Mouse (Mus musculus): ENCODE data around the gene Lingo2. TPM values are rescaled to one million over a fixed set of nuclear protein-coding genes. Genes with fewer than 3 reads are reported as not detected.
A peak's percentile ranks its signal among the peaks of the same experiment; 100 is the strongest.

Gene Lingo2
- polyA plus RNA-seq, 1 experiment from 2014 or later: 16.7 TPM

DNA sequence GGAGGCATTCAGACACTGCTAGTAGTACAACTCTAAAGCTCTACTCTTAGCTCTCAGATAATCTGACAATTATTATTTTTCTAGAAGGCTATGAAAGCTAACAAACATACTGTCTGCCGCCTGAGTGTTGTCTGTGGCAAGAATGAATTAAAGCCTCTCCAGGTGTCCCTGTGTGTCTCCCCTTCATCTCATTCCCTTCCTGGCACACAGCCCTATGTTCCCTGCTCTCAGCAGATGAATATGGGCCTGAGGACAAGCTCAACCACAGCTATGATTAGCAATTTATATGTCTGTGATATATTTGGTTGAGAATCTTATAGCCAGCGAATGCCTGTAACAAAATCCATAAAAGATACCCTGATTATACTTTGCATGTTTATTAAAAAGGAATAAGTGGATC is 220.9 kb downstream of the Lingo2 start:
- WGBS: 70% methylated on average over 2 of the region's 2 CpGs
- H3K9me3 ChIP-seq: no peaks in the 10 kb centered on the region
- no peaks in the 10 kb centered on the region for H3K36me3 ChIP-seq
- ATAC-seq (ENCODE audit: low FRiP score, low read depth): peak; percentile 29; the same call in 1 of the 2 replicates
- no peak overlapping the region for H3K4me2 ChIP-seq (replicated peaks)
- H3K4me1 ChIP-seq: no peaks in the 10 kb centered on the region
- no peak overlapping the region for H3K27ac ChIP-seq
- no peak overlapping the region for H3K4me3 ChIP-seq
- H3K27me3 ChIP-seq (replicated peaks): no peaks in the 10 kb centered on the region
- H3K9ac ChIP-seq: no peak overlapping the region

DNA sequence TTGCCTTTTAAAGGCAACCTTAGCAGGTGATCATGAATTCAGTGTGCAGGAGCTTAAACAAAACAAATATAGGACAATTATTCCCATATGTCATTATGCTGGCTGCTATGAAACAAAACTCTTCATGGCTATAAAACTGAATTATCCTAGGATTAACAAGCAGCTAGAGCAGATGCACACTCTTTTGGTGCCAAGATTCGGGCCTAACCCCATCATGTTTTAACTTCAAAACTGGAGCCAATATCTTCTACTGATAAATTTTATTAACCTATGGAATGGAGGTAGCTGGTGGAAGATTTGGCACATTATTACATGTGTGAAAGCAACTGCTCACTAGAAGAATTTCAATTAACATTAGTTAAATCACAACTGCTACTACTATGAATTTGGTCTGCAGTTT is 235.1 kb downstream of the Lingo2 start:
- Histone ChIP-seq H3K4me2 (replicated peaks) (no peak overlapping the region), H3K4me3 (no peak overlapping the region), H3K27me3 (replicated peaks) (no peaks in the 10 kb centered on the region), H3K4me1 (no peaks in the 10 kb centered on the region), H3K9ac (no peak overlapping the region), H3K9me3 (no peaks in the 10 kb centered on the region), H3K27ac (no peak overlapping the region), H3K36me3 (no peaks in the 10 kb centered on the region)
- WGBS: 87% methylated on average over 1 of the region's 1 CpGs
- no peak for ATAC-seq (ENCODE audit: low FRiP score, low read depth)

DNA sequence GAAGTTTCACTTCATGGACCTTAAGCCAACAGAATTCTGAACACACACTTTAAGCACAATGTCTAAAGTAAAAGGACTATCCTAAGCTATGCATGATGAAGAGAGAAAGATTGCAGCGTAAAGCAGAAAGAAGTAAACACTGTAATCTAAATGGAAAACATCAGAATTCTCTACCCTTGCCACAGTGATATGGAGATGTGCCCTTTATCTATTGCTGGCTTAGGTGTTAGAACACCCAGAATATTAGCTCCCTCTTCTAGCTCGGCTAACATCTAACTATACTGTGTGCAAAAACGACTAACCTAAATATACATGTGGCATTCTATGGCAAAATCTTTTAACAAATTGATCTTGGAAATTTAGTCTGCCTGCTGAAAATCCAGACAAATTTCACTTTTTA is 252.7 kb downstream of the Lingo2 start:
- Histone ChIP-seq H3K9ac (no peak overlapping the region), H3K27me3 (replicated peaks) (no peaks in the 10 kb centered on the region), H3K4me2 (replicated peaks) (no peak overlapping the region), H3K4me1 (no peaks in the 10 kb centered on the region), H3K9me3 (no peaks in the 10 kb centered on the region), H3K27ac (no peak overlapping the region), H3K36me3 (no peaks in the 10 kb centered on the region), H3K4me3 (no peak overlapping the region)
- WGBS: 88% methylated on average over 3 of the region's 3 CpGs
- ATAC-seq (ENCODE audit: low FRiP score, low read depth): no peak

DNA sequence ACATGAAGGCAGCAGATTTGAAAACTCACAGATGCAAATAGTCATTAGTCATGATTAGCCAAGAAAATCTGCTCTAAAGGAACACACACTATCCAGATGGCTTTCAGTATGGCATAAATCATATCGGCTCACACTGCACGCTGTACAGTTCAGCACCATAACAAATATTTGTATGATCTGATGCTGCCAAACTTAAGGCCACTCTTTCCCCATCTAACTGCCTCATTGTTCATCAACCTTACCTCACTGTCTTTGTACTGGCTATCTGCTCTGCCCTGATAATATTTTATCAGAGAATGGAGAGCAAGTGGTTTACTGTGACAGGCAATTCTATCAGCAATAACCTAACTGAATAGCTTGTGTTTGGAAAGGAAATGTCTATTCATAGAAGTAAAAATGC is 254.7 kb downstream of the Lingo2 start:
- no peak for ATAC-seq (ENCODE audit: low FRiP score, low read depth)
- Histone ChIP-seq H3K27ac (no peak overlapping the region), H3K4me3 (no peak overlapping the region), H3K36me3 (no peaks in the 10 kb centered on the region), H3K9me3 (no peaks in the 10 kb centered on the region), H3K4me2 (replicated peaks) (no peak overlapping the region), H3K27me3 (replicated peaks) (no peaks in the 10 kb centered on the region), H3K4me1 (no peaks in the 10 kb centered on the region), H3K9ac (no peak overlapping the region)
- 74% methylated on average over 2 of the region's 2 CpGs for WGBS

DNA sequence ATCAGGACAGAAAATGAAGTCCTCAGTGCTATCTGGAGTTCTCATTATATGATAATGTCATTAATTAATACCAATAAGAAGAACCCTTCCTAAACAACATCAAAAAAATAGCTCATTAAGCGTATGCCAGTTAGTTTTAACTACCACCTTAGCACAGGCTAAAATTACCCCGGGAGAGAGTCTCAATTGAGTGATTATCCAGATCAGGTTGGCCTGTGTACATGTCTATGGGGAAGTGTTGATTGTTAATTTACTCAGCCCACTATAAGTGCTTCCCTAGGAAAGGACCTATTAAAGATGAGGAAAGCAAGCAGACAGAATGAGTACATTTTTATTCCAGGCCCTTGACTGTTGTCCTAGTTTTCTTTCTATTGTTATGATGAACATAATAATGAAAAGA is 291.6 kb downstream of the Lingo2 start:
- WGBS: 76% methylated on average over 2 of the region's 2 CpGs
- H3K4me1 ChIP-seq: no peaks in the 10 kb centered on the region
- H3K27ac ChIP-seq: no peak overlapping the region
- no peak overlapping the region for H3K9ac ChIP-seq
- no peaks in the 10 kb centered on the region for H3K9me3 ChIP-seq
- no peak overlapping the region for H3K4me3 ChIP-seq
- ATAC-seq (ENCODE audit: low FRiP score, low read depth): no peak
- no peak overlapping the region for H3K4me2 ChIP-seq (replicated peaks)
- no peaks in the 10 kb centered on the region for H3K27me3 ChIP-seq (replicated peaks)
- no peaks in the 10 kb centered on the region for H3K36me3 ChIP-seq

DNA sequence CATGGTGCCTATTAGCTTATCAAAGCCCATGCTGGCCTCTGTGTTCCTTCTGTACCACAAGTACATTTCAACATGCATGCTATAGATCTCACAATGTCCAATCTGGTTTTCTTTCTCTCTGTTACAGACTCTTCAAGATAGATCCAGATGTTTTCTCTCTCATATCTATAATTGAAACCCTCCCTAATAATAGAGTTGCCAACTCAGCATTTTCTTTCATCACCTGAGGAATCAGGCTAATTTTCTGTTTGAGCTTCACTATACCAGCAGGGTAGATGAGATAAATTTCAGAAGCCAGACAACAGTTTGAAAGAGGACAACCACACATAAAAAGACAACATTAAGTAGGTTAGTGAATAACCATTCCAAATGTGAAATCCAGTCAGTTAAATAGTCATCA is 303.8 kb downstream of the Lingo2 start:
- Histone ChIP-seq H3K4me3 (no peak overlapping the region), H3K36me3 (no peaks in the 10 kb centered on the region), H3K27me3 (replicated peaks) (no peaks in the 10 kb centered on the region), H3K4me1 (no peaks in the 10 kb centered on the region), H3K4me2 (replicated peaks) (no peak overlapping the region), H3K9me3 (no peaks in the 10 kb centered on the region), H3K27ac (no peak overlapping the region), H3K9ac (no peak overlapping the region)
- ATAC-seq (ENCODE audit: low FRiP score, low read depth): no peak

DNA sequence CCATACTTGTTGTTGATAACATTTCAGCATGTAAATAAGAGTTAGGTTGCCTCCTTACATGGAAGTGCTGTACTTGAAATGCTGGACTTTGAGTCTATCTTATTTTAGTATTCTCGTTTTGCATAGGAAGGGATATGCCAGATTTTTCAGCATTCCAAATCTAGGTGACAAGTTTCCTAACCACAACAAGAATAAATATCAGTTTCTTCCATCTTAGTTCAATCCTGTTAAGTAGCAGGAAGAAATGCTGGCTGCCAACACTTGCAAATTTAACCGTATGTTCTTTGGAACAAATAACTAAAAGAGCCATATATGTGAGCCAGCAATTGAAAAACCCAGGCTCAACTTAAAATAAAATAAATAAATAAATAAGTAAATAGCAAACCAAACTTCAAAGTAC is 315.9 kb downstream of the Lingo2 start:
- Histone ChIP-seq H3K4me2 (replicated peaks) (no peak overlapping the region), H3K36me3 (no peaks in the 10 kb centered on the region), H3K9ac (no peak overlapping the region), H3K27me3 (replicated peaks) (no peaks in the 10 kb centered on the region), H3K4me1 (no peaks in the 10 kb centered on the region), H3K9me3 (no peaks in the 10 kb centered on the region), H3K4me3 (no peak overlapping the region), H3K27ac (no peak overlapping the region)
- no peak for ATAC-seq (ENCODE audit: low FRiP score, low read depth)
- 90% methylated on average over 2 of the region's 2 CpGs for WGBS

DNA sequence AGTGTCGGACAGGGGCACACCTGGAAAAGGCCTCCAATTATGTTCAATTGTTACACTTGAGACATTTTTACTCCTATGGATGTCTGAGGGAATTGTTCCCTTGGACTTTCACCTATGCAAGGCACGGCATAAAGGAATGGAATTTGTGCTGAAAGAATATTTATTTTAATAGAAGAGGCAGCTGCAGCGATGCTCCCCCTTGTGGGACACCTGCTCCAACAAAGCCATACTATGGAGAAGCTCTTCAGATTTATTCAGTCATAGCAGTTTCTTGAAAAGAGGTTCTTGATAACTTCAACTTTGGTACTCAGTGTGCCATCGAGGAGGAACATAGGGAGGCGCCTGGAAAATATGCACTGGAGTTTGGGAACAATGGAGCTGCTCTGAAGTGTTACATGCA is 374.7 kb downstream of the Lingo2 start:
- WGBS: 78% methylated on average over 5 of the region's 5 CpGs
- H3K4me2 ChIP-seq (replicated peaks): no peak overlapping the region
- no peaks in the 10 kb centered on the region for H3K36me3 ChIP-seq
- H3K9ac ChIP-seq: no peak overlapping the region
- H3K27ac ChIP-seq: no peak overlapping the region
- H3K9me3 ChIP-seq: no peaks in the 10 kb centered on the region
- no peak for ATAC-seq (ENCODE audit: low FRiP score, low read depth)
- no peak overlapping the region for H3K4me3 ChIP-seq
- H3K4me1 ChIP-seq: no peaks in the 10 kb centered on the region
- no peaks in the 10 kb centered on the region for H3K27me3 ChIP-seq (replicated peaks)

DNA sequence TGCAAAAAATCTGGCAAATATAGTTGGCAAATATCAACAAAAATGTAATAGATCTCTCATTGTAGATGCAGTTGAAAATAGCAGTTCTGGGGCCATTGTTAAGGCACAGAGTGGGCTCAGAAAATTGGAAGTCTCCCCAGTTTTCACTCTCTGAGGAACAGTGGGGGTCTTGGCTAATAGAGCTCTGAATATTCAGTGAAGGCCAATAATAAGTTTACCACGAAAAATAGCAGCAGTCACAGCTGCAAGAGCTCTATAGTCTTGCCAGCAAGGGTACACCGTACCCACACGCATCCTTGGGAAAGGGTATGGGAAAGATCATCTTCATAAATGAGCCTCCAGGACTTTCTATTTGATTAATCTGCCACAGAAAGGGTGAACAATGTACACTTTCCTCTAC is 375.3 kb downstream of the Lingo2 start:
- no peak overlapping the region for H3K4me2 ChIP-seq (replicated peaks)
- H3K4me3 ChIP-seq: no peak overlapping the region
- no peaks in the 10 kb centered on the region for H3K27me3 ChIP-seq (replicated peaks)
- WGBS: 78% methylated on average over 3 of the region's 3 CpGs
- no peak overlapping the region for H3K27ac ChIP-seq
- ATAC-seq (ENCODE audit: low FRiP score, low read depth): no peak
- no peaks in the 10 kb centered on the region for H3K36me3 ChIP-seq
- H3K9ac ChIP-seq: no peak overlapping the region
- no peaks in the 10 kb centered on the region for H3K9me3 ChIP-seq
- no peaks in the 10 kb centered on the region for H3K4me1 ChIP-seq

DNA sequence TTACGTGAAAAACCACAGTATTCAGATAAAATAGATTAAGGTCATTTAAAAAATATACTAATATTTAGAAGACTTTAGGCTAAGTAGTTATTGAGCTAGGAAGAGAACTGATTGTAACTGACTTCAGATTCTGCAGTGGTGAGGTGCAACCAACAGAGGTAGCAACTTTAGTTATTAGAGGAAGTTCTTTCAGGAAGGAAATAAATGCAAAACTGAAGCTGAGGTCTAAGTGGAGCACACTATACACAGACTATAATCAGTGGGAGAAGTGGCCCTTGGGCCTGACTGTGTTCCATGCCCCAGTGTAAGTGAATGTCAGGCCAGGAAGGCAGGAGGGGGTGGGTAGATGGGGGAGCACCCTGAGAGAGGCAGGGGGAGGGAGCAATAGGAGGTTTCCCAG is 385.0 kb downstream of the Lingo2 start:
- H3K36me3 ChIP-seq: no peaks in the 10 kb centered on the region
- no peaks in the 10 kb centered on the region for H3K9me3 ChIP-seq
- no peak overlapping the region for H3K4me2 ChIP-seq (replicated peaks)
- ATAC-seq (ENCODE audit: low FRiP score, low read depth): no peak
- no peaks in the 10 kb centered on the region for H3K4me1 ChIP-seq
- no peak overlapping the region for H3K4me3 ChIP-seq
- H3K27ac ChIP-seq: no peak overlapping the region
- WGBS: 74% methylated on average over 1 of the region's 1 CpGs
- no peaks in the 10 kb centered on the region for H3K27me3 ChIP-seq (replicated peaks)
- no peak overlapping the region for H3K9ac ChIP-seq

DNA sequence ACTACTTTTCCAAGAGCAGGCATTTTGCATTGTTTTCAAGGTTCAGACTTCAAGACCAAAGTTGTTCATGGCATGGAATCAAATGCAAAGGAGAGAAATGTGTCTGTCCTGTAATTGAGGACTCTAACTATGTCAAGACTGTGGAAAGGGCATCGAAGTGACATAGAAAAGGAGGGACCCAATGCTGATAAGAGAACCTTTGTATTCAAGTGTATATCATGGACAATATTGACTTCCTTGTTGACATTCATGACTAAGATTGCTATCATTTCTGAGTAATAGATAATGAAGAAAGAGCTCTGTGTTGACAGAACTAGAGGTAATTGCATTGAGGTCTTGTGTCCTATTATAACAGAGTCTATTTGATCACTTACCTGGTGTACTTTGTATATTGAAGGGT is 390.6 kb downstream of the Lingo2 start:
- Histone ChIP-seq H3K4me3 (no peak overlapping the region), H3K4me2 (replicated peaks) (no peak overlapping the region), H3K27ac (no peak overlapping the region), H3K4me1 (no peaks in the 10 kb centered on the region), H3K36me3 (no peaks in the 10 kb centered on the region), H3K9me3 (no peaks in the 10 kb centered on the region), H3K27me3 (replicated peaks) (no peaks in the 10 kb centered on the region), H3K9ac (no peak overlapping the region)
- no peak for ATAC-seq (ENCODE audit: low FRiP score, low read depth)
- 84% methylated on average over 1 of the region's 1 CpGs for WGBS

DNA sequence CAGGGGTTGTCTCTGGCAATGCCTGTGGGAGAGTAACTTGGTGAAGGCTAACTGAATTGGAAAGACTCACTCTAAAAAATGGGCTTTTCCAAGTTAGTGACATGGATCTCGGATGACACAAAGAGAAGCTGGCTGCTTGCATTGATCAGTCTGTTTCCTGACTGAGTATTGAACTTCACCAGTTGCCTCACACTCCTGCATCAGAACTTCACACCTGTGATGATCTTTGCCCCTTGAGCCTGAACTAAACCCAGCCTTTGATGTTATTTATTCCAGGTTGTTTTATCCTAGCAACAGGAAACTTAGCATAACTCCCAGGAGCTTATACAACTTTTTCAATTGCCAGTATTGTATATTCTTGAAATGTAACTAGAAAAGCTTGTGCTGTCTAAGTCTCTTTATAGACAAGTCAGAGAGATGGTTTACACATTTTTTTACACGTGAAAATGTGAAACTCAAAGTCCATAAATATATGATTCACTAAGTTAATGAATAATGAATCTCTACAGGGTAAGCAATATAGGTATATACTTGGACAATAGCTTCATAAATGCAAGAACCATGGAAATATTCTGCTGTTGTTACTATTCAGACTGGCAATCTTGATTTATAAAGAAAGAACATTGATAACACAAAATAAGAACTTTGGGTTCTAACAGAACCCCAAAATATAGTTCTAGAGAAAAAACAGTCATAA is 410.7 kb downstream of the Lingo2 start:
- Histone ChIP-seq H3K27me3 (replicated peaks) (no peaks in the 10 kb centered on the region), H3K36me3 (no peaks in the 10 kb centered on the region), H3K4me3 (no peak overlapping the region), H3K27ac (no peak overlapping the region), H3K4me1 (no peaks in the 10 kb centered on the region), H3K9me3 (no peaks in the 10 kb centered on the region), H3K4me2 (replicated peaks) (no peak overlapping the region), H3K9ac (no peak overlapping the region)
- WGBS: 73% methylated on average over 2 of the region's 2 CpGs
- ATAC-seq (ENCODE audit: low FRiP score, low read depth): no peak

DNA sequence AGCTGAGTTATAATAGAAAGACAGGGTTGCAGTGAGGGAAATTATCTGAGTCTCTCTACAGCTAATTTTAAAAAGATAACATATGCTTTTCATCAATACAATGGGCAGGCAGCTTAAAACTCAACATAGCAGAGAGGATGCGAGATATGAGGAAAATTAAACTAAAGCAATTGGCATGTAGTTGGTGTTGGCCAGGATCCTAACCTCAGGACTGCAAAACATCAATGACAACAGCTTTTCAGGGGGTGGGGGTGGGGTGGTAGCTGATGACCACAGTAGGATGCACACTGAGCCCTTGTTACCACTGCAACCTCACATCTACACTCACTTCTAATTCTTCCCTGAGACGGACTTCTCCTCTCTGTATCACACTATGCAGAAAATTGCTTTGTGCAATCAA is 417.7 kb downstream of the Lingo2 start:
- no peak for ATAC-seq (ENCODE audit: low FRiP score, low read depth)
- WGBS: 84% methylated on average over 2 of the region's 2 CpGs

More for the DNA sequence above, 417.7 kb downstream of the Lingo2 start:
- H3K4me1 ChIP-seq: no peaks in the 10 kb centered on the region
- H3K9ac ChIP-seq: no peak overlapping the region
- no peaks in the 10 kb centered on the region for H3K9me3 ChIP-seq
- H3K27me3 ChIP-seq (replicated peaks): no peaks in the 10 kb centered on the region
- H3K27ac ChIP-seq: no peak overlapping the region
- H3K36me3 ChIP-seq: no peaks in the 10 kb centered on the region
- no peak overlapping the region for H3K4me3 ChIP-seq
- no peak overlapping the region for H3K4me2 ChIP-seq (replicated peaks)

Data from neural tube, embryonic 12.5 days (tissue).